Mouse (Mus musculus) forebrain, postnatal 0 days (tissue): ENCODE results near the gene Dok7. TPM values are rescaled to one million over a fixed set of nuclear protein-coding genes. Genes with fewer than 3 reads are reported as not detected.

Experiments
- ATAC-seq: fragments of 200-750 bp; cut with Nextera tagmentation; 2 replicates; pipeline ENCODE4 v1.8.0; 2017; ENCODE audit warnings: mild to moderate bottlenecking, moderate library complexity
- DNase-seq: peaks from one replicate; pipeline ENCODE4 v3.0.0-alpha.2; 2015
- H3K27ac ChIP-seq: fragments of 300-500 bp; sonication (generic); 2 replicates; pipeline ENCODE4 v1.5.1; 2014; ENCODE audit warnings: low read depth, mild to moderate bottlenecking, antibody characterized with exemption, low read length, moderate library complexity, mixed read lengths
- H3K27me3 ChIP-seq: fragments of 300-500 bp; sonication (generic); 2 replicates; pipeline ENCODE4 v1.6.1; 2014; ENCODE audit warnings: mild to moderate bottlenecking, low read length, mixed read lengths; ENCODE audit not compliant: insufficient read depth
- H3K36me3 ChIP-seq: fragments of 300-500 bp; sonication (generic); 2 replicates; pipeline ENCODE4 v1.6.1; 2014; ENCODE audit warnings: mild to moderate bottlenecking, moderate library complexity; ENCODE audit not compliant: insufficient read depth
- H3K4me1 ChIP-seq: fragments of 300-500 bp; sonication (generic); 2 replicates; pipeline ENCODE4 v1.6.1; 2014; ENCODE audit warnings: antibody characterized with exemption; ENCODE audit not compliant: insufficient read depth
- H3K4me2 ChIP-seq: fragments of 300-500 bp; sonication (generic); 2 replicates; pipeline ENCODE4 v1.6.1; 2014; ENCODE audit warnings: low read depth, mild to moderate bottlenecking, moderate library complexity
- H3K4me3 ChIP-seq: fragments of 300-500 bp; sonication (generic); 2 replicates; pipeline ENCODE4 v1.5.1; 2014; ENCODE audit warnings: low read depth, low read length, mixed read lengths
- H3K9ac ChIP-seq: fragments of 300-500 bp; sonication (generic); 2 replicates; pipeline ENCODE4 v1.6.1; 2014; ENCODE audit warnings: mild to moderate bottlenecking
- H3K9me3 ChIP-seq: fragments of 300-500 bp; sonication (generic); 2 replicates; pipeline ENCODE4 v1.6.1; 2016; ENCODE audit warnings: low read length
- CTCF ChIP-seq: sonication (generic); IDR thresholded peaks from 2 replicates; pipeline ENCODE4 v1.5.1; 2016; ENCODE audit warnings: antibody characterized with exemption, control low read depth, low read depth
- WGBS: fragments of 180-500 bp; shearing (Covaris S2); extraction: QIAGEN DNeasy Blood & Tissue Kit; methylation state at CpG from one replicate; pipeline ENCODE4 v1.1.7; 2014; 5-methylcytosine and 5-hydroxymethylcytosine counted together
- polyA plus RNA-seq: library from polyadenylated mRNA; unstranded; fragments of >200 nt; fragmentation: Nextera tagmentation; extraction: Ambion mirVana; gene quantifications from 2 replicates; pipeline ENCODE4 v1.2.1, GENCODE M21; 2015
- total RNA-seq: library from RNA; depleted of rRNA; stranded (reverse); fragments of >200 nt; gene quantifications from 2 replicates; pipeline ENCODE4 v1.2.3, GENCODE M21; 2014; rRNA removed

Dok7 gene
- 15.0 and 16.4 TPM in 2 replicates for total RNA-seq
- 9.6 and 10.1 TPM in 2 replicates for polyA plus RNA-seq

DNA sequence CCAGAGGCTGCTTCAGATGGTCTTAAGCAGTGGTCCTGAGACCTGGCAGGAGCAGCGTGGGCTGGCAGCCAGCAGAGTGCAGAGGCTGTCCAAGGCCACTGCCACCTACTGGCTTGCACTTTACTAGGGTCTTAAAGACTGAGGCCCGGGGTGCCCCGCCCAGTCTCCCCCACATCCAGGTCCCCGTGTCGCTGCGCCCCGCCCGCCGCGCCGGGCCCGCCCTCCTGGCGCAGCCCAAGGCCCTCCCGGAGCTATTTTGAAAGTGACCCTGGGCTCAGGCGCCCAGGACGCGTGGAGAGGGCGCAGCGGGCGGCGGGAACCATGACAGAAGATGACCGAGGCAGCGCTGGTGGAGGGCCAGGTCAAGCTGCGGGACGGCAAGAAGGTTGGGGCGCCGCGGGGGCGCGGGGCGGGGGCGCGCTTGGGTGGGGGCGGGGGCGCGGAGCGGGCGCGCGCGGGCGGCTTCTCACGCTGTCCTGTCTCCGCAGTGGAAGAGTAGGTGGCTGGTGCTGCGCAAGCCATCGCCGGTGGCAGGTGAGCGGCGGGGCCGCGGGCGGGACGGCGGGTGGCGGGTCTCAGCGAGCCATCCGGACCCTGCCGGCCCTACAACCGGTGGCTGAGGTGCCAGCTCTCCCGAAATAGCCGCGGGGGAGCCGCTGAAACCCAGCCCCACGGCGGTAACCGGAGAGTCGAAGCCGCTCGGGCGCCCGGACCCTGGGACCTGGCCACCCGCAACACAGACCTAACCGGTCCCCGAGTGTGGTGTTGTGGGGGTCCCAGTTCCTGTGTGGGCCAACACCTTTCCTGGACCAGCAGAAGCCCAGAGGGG is at the start of gene Dok7:
Gene Dok7, plus strand, starts transcription at position 163 of the 829 bp plus-strand sequence.
- Histone ChIP-seq H3K9me3 (no peaks in the 10 kb centered on the region), H3K9ac (peak within 1 kb of the TSS; percentile 72), H3K27me3 (no peaks in the 10 kb centered on the region), H3K4me3 (peak within 1 kb of the TSS; percentile 69), H3K4me1 (peaks cover 4% of the 10 kb centered on the region; the same call in 1 of the 2 replicates), H3K4me2 (peak within 1 kb of the TSS; percentile 93), H3K36me3 (no peaks in the 10 kb centered on the region), H3K27ac (peak within 1 kb of the TSS; percentile 59; the same call in 1 of the 2 replicates)
- DNase-seq = peak; percentile 64
- peak; percentile 52 for TF ChIP-seq CTCF
- WGBS = 2% methylated on average over 48 of the region's 74 CpGs
- peak; percentile 78 for ATAC-seq

DNA sequence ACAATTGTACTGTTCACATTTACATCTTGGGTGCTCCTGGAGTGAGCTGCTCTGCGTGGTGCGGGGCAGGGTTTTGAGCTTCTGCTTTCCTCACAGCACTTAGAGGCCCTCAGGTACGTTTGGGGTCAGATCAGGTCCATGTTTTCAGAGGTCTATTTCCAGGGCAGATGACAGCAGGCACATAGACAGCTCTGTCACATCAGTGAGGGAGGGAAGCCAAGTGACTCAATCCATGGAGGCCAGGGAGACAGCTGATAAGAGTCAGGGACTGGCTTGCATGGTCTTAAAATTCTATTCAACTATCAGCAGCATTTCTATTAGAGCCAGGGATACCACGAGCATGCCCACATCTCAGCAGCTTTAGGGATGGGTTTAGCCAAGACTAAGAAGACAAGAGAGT is 47.4 kb upstream of the Dok7 start:
- no peaks in the 10 kb centered on the region for H3K9me3 ChIP-seq
- H3K9ac ChIP-seq = no peak overlapping the region
- WGBS = 95% methylated on average over 4 of the region's 4 CpGs
- no peak for DNase-seq
- peaks cover 6% of the 10 kb centered on the region; the same call in 1 of the 2 replicates for H3K4me1 ChIP-seq
- H3K36me3 ChIP-seq = no peaks in the 10 kb centered on the region
- no peak overlapping the region for H3K27ac ChIP-seq
- no peak for ATAC-seq
- no peak overlapping the region for H3K4me2 ChIP-seq
- H3K4me3 ChIP-seq = no peak overlapping the region
- H3K27me3 ChIP-seq = no peaks in the 10 kb centered on the region
- no peak for TF ChIP-seq CTCF

DNA sequence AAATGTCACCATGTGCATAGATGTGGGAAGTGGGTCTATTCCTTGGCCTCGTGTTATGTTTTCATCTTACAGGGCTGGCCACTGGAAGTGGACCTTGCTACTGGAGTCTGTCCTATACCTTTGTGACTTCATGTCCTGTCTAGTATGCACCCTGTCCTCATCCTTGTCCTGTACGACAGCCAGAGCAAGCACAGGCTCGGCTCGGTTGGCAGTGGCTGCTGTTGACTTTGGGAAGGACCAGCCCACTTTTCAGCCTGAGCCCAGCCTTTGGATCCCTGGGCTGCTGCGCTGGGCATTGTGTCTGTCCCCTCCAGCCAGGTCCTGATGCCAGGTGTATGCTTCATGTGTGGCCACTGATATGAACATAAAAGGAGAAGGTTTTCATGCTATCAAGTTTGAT is 45.9 kb upstream of the Dok7 start:
- WGBS = 74% methylated on average over 5 of the region's 5 CpGs
- ATAC-seq = no peak
- no peaks in the 10 kb centered on the region for H3K9me3 ChIP-seq
- H3K27me3 ChIP-seq = no peaks in the 10 kb centered on the region
- H3K4me1 ChIP-seq = 0 out of 2 replicates have a peak, but pooled peaks cover 10% of the 10 kb centered on the region
- TF ChIP-seq CTCF = no peak
- H3K9ac ChIP-seq = no peak overlapping the region
- no peak overlapping the region for H3K27ac ChIP-seq
- no peak for DNase-seq
- H3K4me2 ChIP-seq = no peak overlapping the region
- no peak overlapping the region for H3K4me3 ChIP-seq
- no peaks in the 10 kb centered on the region for H3K36me3 ChIP-seq

DNA sequence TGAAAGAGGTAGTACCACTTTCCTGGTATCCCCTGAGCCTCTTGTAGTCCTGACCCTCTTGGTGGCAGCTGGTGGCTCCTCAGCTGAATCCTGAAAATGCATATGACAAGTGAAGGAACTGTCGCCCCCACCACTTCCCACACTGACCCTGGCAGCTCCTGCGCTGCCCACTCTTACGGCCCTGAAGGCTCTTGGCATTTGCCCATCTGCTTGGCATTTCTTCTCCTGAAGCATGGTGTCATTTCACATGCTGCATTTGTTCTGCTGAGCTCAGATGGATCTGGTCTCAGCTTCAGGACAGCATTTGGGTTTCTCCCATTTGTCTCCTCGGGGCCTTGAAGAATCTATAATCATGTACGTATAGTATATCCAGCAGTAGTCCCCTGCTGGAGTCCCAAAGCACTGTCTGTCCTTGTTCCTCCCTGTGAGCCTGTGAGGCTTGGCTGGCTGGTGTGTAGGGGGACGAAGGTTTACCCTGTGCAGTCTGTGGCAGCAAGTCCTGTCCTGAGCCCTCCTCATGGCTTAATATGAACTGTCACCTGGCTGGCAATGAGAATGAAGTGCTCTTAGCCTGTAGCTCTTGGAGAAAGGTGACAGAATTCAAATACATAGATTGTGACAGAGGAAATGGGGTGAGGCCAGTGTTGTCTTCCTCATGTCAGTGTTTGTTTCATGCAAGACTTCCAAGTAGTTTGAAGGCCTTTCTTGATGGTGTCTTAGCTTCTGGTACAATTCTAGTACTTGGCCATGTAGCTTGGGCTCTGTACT is 45.2 kb upstream of the Dok7 start:
- Histone ChIP-seq H3K36me3 (no peaks in the 10 kb centered on the region), H3K4me3 (no peak overlapping the region), H3K27ac (no peak overlapping the region), H3K9ac (no peak overlapping the region), H3K27me3 (no peaks in the 10 kb centered on the region), H3K4me2 (no peak overlapping the region), H3K4me1 (0 out of 2 replicates have a peak, but pooled peaks cover 10% of the 10 kb centered on the region), H3K9me3 (no peaks in the 10 kb centered on the region)
- 83% methylated on average over 6 of the region's 6 CpGs for WGBS
- DNase-seq (no peak), ATAC-seq (no peak)
- TF ChIP-seq CTCF = no peak

DNA sequence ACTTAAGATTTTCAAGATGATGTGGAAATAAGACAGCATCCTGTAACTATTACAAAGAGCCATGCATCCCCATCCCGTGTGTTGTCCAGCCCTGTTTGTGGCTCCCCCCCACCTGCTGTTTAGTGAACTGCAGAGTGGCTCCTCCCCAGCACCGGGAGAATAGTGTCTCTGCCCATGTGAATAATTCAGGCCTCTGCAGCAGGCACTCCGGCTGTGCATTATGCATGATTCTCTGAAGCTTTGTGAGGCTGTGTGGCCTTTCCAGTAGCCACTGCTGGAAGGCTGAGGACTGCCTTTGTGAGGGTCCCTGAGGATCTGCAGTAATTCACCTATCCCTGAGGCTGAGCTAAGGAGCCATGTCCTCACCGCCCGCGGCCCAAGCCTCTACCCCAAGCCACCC is 42.5 kb upstream of the Dok7 start:
- Histone ChIP-seq H3K4me2 (no peak overlapping the region), H3K4me1 (0 out of 2 replicates have a peak, but pooled peaks cover 10% of the 10 kb centered on the region), H3K9me3 (no peaks in the 10 kb centered on the region), H3K36me3 (no peaks in the 10 kb centered on the region), H3K27me3 (no peaks in the 10 kb centered on the region), H3K4me3 (no peak overlapping the region), H3K27ac (no peak overlapping the region), H3K9ac (no peak overlapping the region)
- ATAC-seq (peak; percentile 57), DNase-seq (no peak)
- 38% methylated on average over 6 of the region's 6 CpGs for WGBS
- no peak for TF ChIP-seq CTCF

DNA sequence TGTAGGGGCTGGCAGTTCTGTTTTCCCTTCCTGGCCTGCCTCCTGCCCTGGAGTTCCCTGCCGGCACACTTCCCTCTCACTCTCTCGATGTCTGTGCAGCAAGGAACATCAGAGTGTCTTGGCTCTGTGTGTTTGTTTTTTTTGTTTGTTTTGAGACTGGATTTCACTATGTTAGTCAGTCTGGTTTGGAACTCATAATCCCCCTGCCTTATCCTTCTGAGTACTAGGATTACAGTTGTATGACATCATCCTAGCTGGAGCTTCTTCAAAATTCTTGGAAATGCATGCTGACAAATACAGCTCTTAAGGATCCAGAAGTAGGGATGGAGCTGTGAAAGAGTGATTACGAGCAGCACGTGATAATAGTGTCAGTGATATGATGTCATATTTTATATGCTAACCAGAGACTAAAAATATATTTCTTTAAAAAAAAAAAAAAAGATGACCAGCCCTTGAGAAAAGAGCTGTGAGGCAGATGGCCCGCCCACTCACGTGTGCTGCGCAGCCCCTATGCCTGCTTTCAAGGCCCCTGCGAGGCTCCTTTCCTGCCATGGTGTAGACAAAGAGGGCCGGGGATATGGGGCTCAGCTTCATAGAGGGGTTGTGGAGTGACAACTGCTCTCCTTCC is 36.8 kb upstream of the Dok7 start:
- Histone ChIP-seq H3K9ac (no peak overlapping the region), H3K4me2 (no peak overlapping the region), H3K4me3 (no peak overlapping the region), H3K4me1 (peaks cover 3% of the 10 kb centered on the region; the same call in 1 of the 2 replicates), H3K27me3 (no peaks in the 10 kb centered on the region), H3K9me3 (no peaks in the 10 kb centered on the region), H3K36me3 (peaks cover 22% of the 10 kb centered on the region), H3K27ac (peak overlapping the region; percentile 60; the same call in 1 of the 2 replicates)
- peak; percentile 56 for DNase-seq
- no peak for TF ChIP-seq CTCF
- WGBS = 60% methylated on average over 9 of the region's 9 CpGs
- ATAC-seq = peak; percentile 77
